ENCODE assay signal across 8 mouse cellular contexts in genomic region chr7:45865925-45866910, GRCm38 (mm10). TPM values are rescaled to one million over a fixed set of nuclear protein-coding genes. Genes with fewer than 3 reads are reported as not detected.
A peak's percentile ranks its signal among the peaks of the same experiment; 100 is the strongest.
DNase-seq lines count a peak whose midpoint lies in the region; ATAC-seq and TF ChIP-seq lines count a peak whose summit lies in the region.

No protein-coding gene starts in this region.

- H3K9ac ChIP-seq in ES-E14 (ENCODE audit: insufficient read depth, low read depth, low read length, poor library complexity, severe bottlenecking) = peak overlapping the region; percentile 85
- peak overlapping the region; percentile 75 for H3K9ac ChIP-seq in forebrain, postnatal 0 days
- H3K9ac ChIP-seq in neural tube, embryonic 15.5 days (replicated peaks) = peak overlapping the region; percentile 73

- 2% methylated on average over 100 of the region's 117 CpGs for WGBS in forebrain, postnatal 0 days
- under 1% methylated on average over 116 of the region's 117 CpGs for WGBS in lung, adult 2 months
- WGBS in neural tube, embryonic 15.5 days = 1% methylated on average over 115 of the region's 117 CpGs

- peak; percentile 87 for DNase-seq in ES-E14 (ENCODE audit: low read depth, low spot score)
- peak; percentile 69 for DNase-seq in cerebellum, adult 11 months
- DNase-seq in forebrain, postnatal 0 days = peak; percentile 96
- DNase-seq in heart, postnatal 4 days = peak; percentile 96
- peak; percentile 68 to 82 for DNase-seq in layer of hippocampus, adult 2 months (ENCODE audit: low spot score in 2 of 2)
- DNase-seq in lung, adult 2 months = peak; percentile 90
- peak; percentile 98 for DNase-seq in testis, postnatal 10 days (ENCODE audit: low spot score)

- peak overlapping the region; percentile 85 for H3K4me2 ChIP-seq in forebrain, postnatal 0 days (ENCODE audit: low read depth)
- peak overlapping the region; percentile 72 for H3K4me2 ChIP-seq in neural tube, embryonic 15.5 days

- no peak for TF ChIP-seq CTCF in forebrain, postnatal 0 days (IDR thresholded peaks at IDR 0.05; ENCODE audit: low read depth)
- no peak for TF ChIP-seq CTCF in layer of hippocampus, adult 2 months (conservative IDR thresholded peaks at IDR 0.05)
- TF ChIP-seq CTCF in lung, adult 2 months (IDR thresholded peaks at IDR 0.05; ENCODE audit: insufficient read depth, low read length) = no peak

- in situ Hi-C loops in ES-E14 (cut with MboI; ENCODE audit: low sequenced_read_pairs in 2 of 2, unreplicated experiment in 2 of 2) = no loop called here

- peaks cover 3 to 9% of the 10 kb centered on the region in 2 experiments; a peak in 1 of 4 replicates for H3K4me1 ChIP-seq in ES-E14 (ENCODE audit: control insufficient read depth in 2 of 2, insufficient read depth in 2 of 2, low read length in 2 of 2, poor library complexity in 1 of 2)
- H3K4me1 ChIP-seq in forebrain, postnatal 0 days (ENCODE audit: insufficient read depth) = peaks cover 25% of the 10 kb centered on the region
- peaks cover 2% of the 10 kb centered on the region; the same call in 1 of the 2 replicates for H3K4me1 ChIP-seq in lung, adult 2 months (ENCODE audit: control insufficient read depth, insufficient read depth, low read length)
- peaks cover 49% of the 10 kb centered on the region for H3K4me1 ChIP-seq in neural tube, embryonic 15.5 days

- TF ChIP-seq POLR2A in lung, adult 2 months (IDR thresholded peaks at IDR 0.05; ENCODE audit: borderline replicate concordance, extremely low read depth, low read depth, low read length) = peak; percentile 65; the same call in 1 of the 2 replicates

- no peaks in the 10 kb centered on the region for H3K36me3 ChIP-seq in ES-E14 (ENCODE audit: control insufficient read depth, insufficient read depth, low read length, poor library complexity, severe bottlenecking)
- no peaks in the 10 kb centered on the region for H3K36me3 ChIP-seq in forebrain, postnatal 0 days (ENCODE audit: insufficient read depth)
- no peaks in the 10 kb centered on the region for H3K36me3 ChIP-seq in neural tube, embryonic 15.5 days

- no peaks in the 10 kb centered on the region; the same call in 1 of the 2 replicates for H3K27me3 ChIP-seq in forebrain, postnatal 0 days (ENCODE audit: insufficient read depth, low read length)
- no peaks in the 10 kb centered on the region; the same call in 1 of the 2 replicates for H3K27me3 ChIP-seq in neural tube, embryonic 15.5 days (replicated peaks)

- ATAC-seq in forebrain, postnatal 0 days = peak; percentile 84
- peak; percentile 42 for ATAC-seq in neural tube, embryonic 15.5 days (ENCODE audit: low FRiP score)

- H3K27ac ChIP-seq in ES-E14 (ENCODE audit: insufficient read depth, low read depth, low read length, poor library complexity, severe bottlenecking) = peak overlapping the region; percentile 27; the same call in 1 of the 2 replicates
- peak overlapping the region; percentile 79 for H3K27ac ChIP-seq in forebrain, postnatal 0 days (ENCODE audit: low read depth, low read length)
- H3K27ac ChIP-seq in layer of hippocampus, adult 2 months = peak overlapping the region; percentile 65
- H3K27ac ChIP-seq in neural tube, embryonic 15.5 days (replicated peaks) = peak overlapping the region; percentile 73

- H3K4me3 ChIP-seq in ES-E14 (ENCODE audit: insufficient read depth in 1 of 2, low read depth in 1 of 2, low read length in 2 of 2, poor library complexity in 1 of 2, severe bottlenecking in 1 of 2) = peak overlapping the region; percentile 78 to 91
- H3K4me3 ChIP-seq in forebrain, postnatal 0 days (ENCODE audit: low read depth, low read length) = peak overlapping the region; percentile 81
- H3K4me3 ChIP-seq in layer of hippocampus, adult 2 months = peak overlapping the region; percentile 55
- H3K4me3 ChIP-seq in lung, adult 2 months (replicated peaks; ENCODE audit: extremely low read depth, low read depth, low read length) = peak overlapping the region; percentile 43
- peak overlapping the region; percentile 63 for H3K4me3 ChIP-seq in neural tube, embryonic 15.5 days (replicated peaks)

- no peaks in the 10 kb centered on the region for H3K9me3 ChIP-seq in ES-E14 (ENCODE audit: control insufficient read depth, insufficient read depth, low read depth, low read length)
- no peaks in the 10 kb centered on the region for H3K9me3 ChIP-seq in forebrain, postnatal 0 days (ENCODE audit: low read length)
- no peaks in the 10 kb centered on the region for H3K9me3 ChIP-seq in neural tube, embryonic 15.5 days (replicated peaks)

TF ChIP-seq in ES-E14, 5 proteins besides CTCF, POLR2A, EP300 and RAD21:
- TF ChIP-seq HCFC1 (IDR thresholded peaks at IDR 0.05; ENCODE audit: borderline replicate concordance, insufficient read depth, low read length) = 0 out of 2 replicates have a peak, but pooled peaks have one; percentile 37
- TF ChIP-seq CHD2 (IDR thresholded peaks at IDR 0.05; ENCODE audit: low read depth, low read length) = no peak

RNA-seq across cellular contexts. Expression of gene Kdelr1, which starts 6.4 kb away (rescaled TPM):
- 73.2 and 87.2 TPM in 2 replicates for total RNA-seq in ES-E14 (2012; rRNA removed)
- 129 TPM in 2 replicates for total RNA-seq in forebrain, postnatal 0 days (2014; rRNA removed)
- polyA plus RNA-seq in forebrain, postnatal 0 days (2015; fragmentation: Nextera tagmentation; extraction: Ambion mirVana) = 45.8 and 49.6 TPM in 2 replicates
- 100 to 1,000 TPM; 118 to 130 TPM for total RNA-seq in heart, postnatal 4 days (2021)
- 10 to 100 TPM; 78.4 to 81.4 TPM for total RNA-seq in layer of hippocampus, adult 2 months (2021)
- polyA plus RNA-seq in lung, adult 2 months (2012; rRNA removed) = 178 and 208 TPM in 2 replicates
- polyA plus RNA-seq in neural tube, embryonic 15.5 days (2015; fragmentation: Nextera tagmentation; extraction: Ambion mirVana) = 55.7 and 65.9 TPM in 2 replicates

RNA-seq across cellular contexts. Expression of gene Grin2d, which starts 12.0 kb away (rescaled TPM):
- total RNA-seq in ES-E14 (2012; rRNA removed) = 0.67 and 0.90 TPM in 2 replicates
- 9.0 and 12.9 TPM in 2 replicates for total RNA-seq in forebrain, postnatal 0 days (2014; rRNA removed)
- polyA plus RNA-seq in forebrain, postnatal 0 days (2015; fragmentation: Nextera tagmentation; extraction: Ambion mirVana) = 1.9 and 3.4 TPM in 2 replicates
- total RNA-seq in heart, postnatal 4 days (2021) = under 1 TPM; 0.52 to 0.63 TPM
- 10 to 100 TPM in 1 of 2 experiments, 1 to 10 TPM in 1; 10.0 to 11.6 TPM for total RNA-seq in layer of hippocampus, adult 2 months (2021)
- polyA plus RNA-seq in lung, adult 2 months (2012; rRNA removed) = 2.5 and 3.5 TPM in 2 replicates
- polyA plus RNA-seq in neural tube, embryonic 15.5 days (2015; fragmentation: Nextera tagmentation; extraction: Ambion mirVana) = 3.2 and 4.2 TPM in 2 replicates

RNA-seq across cellular contexts. Expression of gene Syngr4, which starts 30.3 kb away (rescaled TPM):
- total RNA-seq in ES-E14 (2012; rRNA removed) = 0.74 TPM in 1 of 2 replicates, not detected in the other
- 0.31 TPM in 1 of 2 replicates, not detected in the other for total RNA-seq in forebrain, postnatal 0 days (2014; rRNA removed)
- polyA plus RNA-seq in forebrain, postnatal 0 days (2015; fragmentation: Nextera tagmentation; extraction: Ambion mirVana) = 0.40 TPM in 2 replicates
- 1 to 10 TPM in 1 of 2 experiments, under 1 TPM in 1; 0.90 to 1.3 TPM for total RNA-seq in heart, postnatal 4 days (2021)
- total RNA-seq in layer of hippocampus, adult 2 months (2021) = not detected
- not detected in 2 replicates for polyA plus RNA-seq in lung, adult 2 months (2012; rRNA removed)
- 0.37 and 0.52 TPM in 2 replicates for polyA plus RNA-seq in neural tube, embryonic 15.5 days (2015; fragmentation: Nextera tagmentation; extraction: Ambion mirVana)

RNA-seq across cellular contexts. Expression of gene Tmem143, which starts 30.5 kb away (rescaled TPM):
- 26.0 and 34.8 TPM in 2 replicates for total RNA-seq in ES-E14 (2012; rRNA removed)
- total RNA-seq in forebrain, postnatal 0 days (2014; rRNA removed) = 22.1 and 29.7 TPM in 2 replicates
- polyA plus RNA-seq in forebrain, postnatal 0 days (2015; fragmentation: Nextera tagmentation; extraction: Ambion mirVana) = 4.9 and 5.7 TPM in 2 replicates
- total RNA-seq in heart, postnatal 4 days (2021) = 10 to 100 TPM; 36.9 to 43.9 TPM
- total RNA-seq in layer of hippocampus, adult 2 months (2021) = 10 to 100 TPM; 22.1 to 22.8 TPM
- 35.5 and 41.9 TPM in 2 replicates for polyA plus RNA-seq in lung, adult 2 months (2012; rRNA removed)
- 7.5 and 7.8 TPM in 2 replicates for polyA plus RNA-seq in neural tube, embryonic 15.5 days (2015; fragmentation: Nextera tagmentation; extraction: Ambion mirVana)

RNA-seq across cellular contexts. Expression of gene Grwd1, which starts 35.5 kb away (rescaled TPM):
- total RNA-seq in ES-E14 (2012; rRNA removed) = 93.4 and 107 TPM in 2 replicates
- total RNA-seq in forebrain, postnatal 0 days (2014; rRNA removed) = 39.3 and 41.8 TPM in 2 replicates
- polyA plus RNA-seq in forebrain, postnatal 0 days (2015; fragmentation: Nextera tagmentation; extraction: Ambion mirVana) = 55.9 and 60.7 TPM in 2 replicates
- total RNA-seq in heart, postnatal 4 days (2021) = 10 to 100 TPM; 19.3 to 19.9 TPM
- 10 to 100 TPM; 20.5 to 22.7 TPM for total RNA-seq in layer of hippocampus, adult 2 months (2021)
- 7.9 and 11.8 TPM in 2 replicates for polyA plus RNA-seq in lung, adult 2 months (2012; rRNA removed)
- polyA plus RNA-seq in neural tube, embryonic 15.5 days (2015; fragmentation: Nextera tagmentation; extraction: Ambion mirVana) = 40.7 and 48.9 TPM in 2 replicates

Comparison
In these comparisons a context has a peak if more than half of its experiments do, and no peak if none do; other contexts are left out.
1. Peak in every context shown above with its lines: DNase-seq, ATAC-seq, H3K4me3 ChIP-seq and H3K27ac ChIP-seq.
2. H3K27ac ChIP-seq: peak in every context shown above with its lines; median percentile 79 in forebrain, postnatal 0 days; 73 in neural tube, embryonic 15.5 days; 65 in layer of hippocampus, adult 2 months; 27 in ES-E14.